Mouse (Mus musculus) hindbrain, embryonic 11.5 days (tissue): Measurements from ENCODE around the gene Cand1. TPM values are rescaled to one million over a fixed set of nuclear protein-coding genes. Genes with fewer than 3 reads are reported as not detected.

Source experiments
- ATAC-seq: fragments of 200-750 bp; cut with Nextera tagmentation; 2 replicates; pipeline ENCODE4 v1.8.0; 2017; ENCODE audit warnings: mild to moderate bottlenecking, moderate TSS enrichment, moderate library complexity; ENCODE audit not compliant: low FRiP score
- DNase-seq: peaks from one replicate; pipeline ENCODE4 v3.0.0-alpha.2; 2015; ENCODE audit warnings: low spot score
- H3K27ac ChIP-seq: fragments of 300-500 bp; sonication (generic); 2 replicates; pipeline ENCODE4 v1.5.1; 2014; ENCODE audit warnings: mild to moderate bottlenecking, low read depth, low read length
- H3K27me3 ChIP-seq: fragments of 300-500 bp; sonication (generic); 2 replicates; pipeline ENCODE4 v1.6.1; 2014; ENCODE audit warnings: mild to moderate bottlenecking, low read length, moderate library complexity, mixed read lengths; ENCODE audit not compliant: control insufficient read depth, insufficient read depth
- H3K36me3 ChIP-seq: fragments of 300-500 bp; sonication (generic); 2 replicates; pipeline ENCODE4 v1.6.1; 2014; ENCODE audit warnings: mild to moderate bottlenecking, low read length, moderate library complexity, mixed read lengths; ENCODE audit not compliant: control insufficient read depth, insufficient read depth
- H3K4me1 ChIP-seq: fragments of 300-500 bp; sonication (generic); replicated peaks from 2 replicates; pipeline ENCODE4 v1.6.1; 2014; ENCODE audit warnings: low read length, mixed read lengths; ENCODE audit not compliant: control insufficient read depth, insufficient read depth
- H3K4me2 ChIP-seq: fragments of 300-500 bp; sonication (generic); replicated peaks from 2 replicates; pipeline ENCODE4 v1.6.1; 2014; ENCODE audit warnings: mild to moderate bottlenecking, low read depth, low read length
- H3K4me3 ChIP-seq: fragments of 300-500 bp; sonication (generic); 2 replicates; pipeline ENCODE4 v1.5.1; 2014; ENCODE audit warnings: low read depth, low read length
- H3K9ac ChIP-seq: fragments of 300-500 bp; sonication (generic); 2 replicates; pipeline ENCODE4 v1.6.1; 2014; ENCODE audit warnings: low read depth, low read length
- H3K9me3 ChIP-seq: fragments of 300-500 bp; sonication (generic); 2 replicates; pipeline ENCODE4 v1.6.1; 2016; ENCODE audit warnings: low read length; ENCODE audit not compliant: control insufficient read depth
- WGBS: fragments of 180-500 bp; shearing (Covaris S2); extraction: QIAGEN DNeasy Blood & Tissue Kit; methylation state at CpG from one replicate; pipeline ENCODE4 v1.1.7; 2014; 5-methylcytosine and 5-hydroxymethylcytosine counted together
- polyA plus RNA-seq: library from polyadenylated mRNA; unstranded; fragments of >200 nt; fragmentation: Nextera tagmentation; extraction: Ambion mirVana; gene quantifications from 2 replicates; pipeline ENCODE4 v1.2.1, GENCODE M21; 2014

Gene Cand1
- polyA plus RNA-seq, 1 experiment from 2014 or later = 95.0 TPM

GRCm38 (mm10) chr10:119167858-119168257 lies 72.0 kb downstream of the Cand1 start:
- WGBS = 10% methylated on average over 3 of the region's 3 CpGs
- no peak for ATAC-seq
- no peak overlapping the region for H3K27ac ChIP-seq
- DNase-seq = no peak
- H3K4me2 ChIP-seq = no peak overlapping the region
- H3K9ac ChIP-seq = no peak overlapping the region
- no peaks in the 10 kb centered on the region for H3K4me1 ChIP-seq
- no peaks in the 10 kb centered on the region for H3K9me3 ChIP-seq
- H3K36me3 ChIP-seq = no peaks in the 10 kb centered on the region
- no peaks in the 10 kb centered on the region for H3K27me3 ChIP-seq
- no peak overlapping the region for H3K4me3 ChIP-seq

- Histone ChIP-seq H3K27me3 (no peaks in the 10 kb centered on the region), H3K27ac (no peak overlapping the region), H3K9me3 (no peaks in the 10 kb centered on the region), H3K4me1 (no peaks in the 10 kb centered on the region), H3K36me3 (no peaks in the 10 kb centered on the region), H3K4me3 (no peak overlapping the region), H3K9ac (no peak overlapping the region), H3K4me2 (no peak overlapping the region)
- DNase-seq = no peak
- no peak for ATAC-seq
- WGBS = 90% methylated on average over 10 of the region's 10 CpGs
These were observed 74.8 kb downstream of the Cand1 start for GRCm38 (mm10) chr10:119165051-119165450.

GRCm38 (mm10) chr10:119161820-119162382 lies 78.0 kb downstream of the Cand1 start:
- DNase-seq = peak; percentile 12
- no peak overlapping the region for H3K4me2 ChIP-seq

GRCm38 (mm10) chr10:119160161-119160560 lies 79.7 kb downstream of the Cand1 start:
- no peak overlapping the region for H3K4me3 ChIP-seq
- no peak for DNase-seq
- no peak overlapping the region for H3K9ac ChIP-seq
- no peaks in the 10 kb centered on the region for H3K27me3 ChIP-seq
- no peaks in the 10 kb centered on the region for H3K4me1 ChIP-seq
- H3K36me3 ChIP-seq = no peaks in the 10 kb centered on the region
- ATAC-seq = no peak
- no peak overlapping the region for H3K27ac ChIP-seq
- H3K4me2 ChIP-seq = no peak overlapping the region
- H3K9me3 ChIP-seq = no peaks in the 10 kb centered on the region
- 91% methylated on average over 6 of the region's 6 CpGs for WGBS

More at GRCm38 (mm10) chr10:119161820-119162382, 78.0 kb downstream of the Cand1 start:
- Histone ChIP-seq H3K36me3 (no peaks in the 10 kb centered on the region), H3K4me1 (no peaks in the 10 kb centered on the region), H3K9me3 (no peaks in the 10 kb centered on the region), H3K9ac (no peak overlapping the region), H3K4me3 (no peak overlapping the region), H3K27ac (no peak overlapping the region), H3K27me3 (no peaks in the 10 kb centered on the region)
- 54% methylated on average over 8 of the region's 8 CpGs for WGBS
- no peak for ATAC-seq

- H3K27ac ChIP-seq = no peak overlapping the region
- no peak for ATAC-seq
- no peak overlapping the region for H3K4me2 ChIP-seq
- H3K36me3 ChIP-seq = no peaks in the 10 kb centered on the region
- no peak for DNase-seq
- H3K9me3 ChIP-seq = no peaks in the 10 kb centered on the region
- H3K27me3 ChIP-seq = no peaks in the 10 kb centered on the region
- 72% methylated on average over 4 of the region's 4 CpGs for WGBS
- H3K9ac ChIP-seq = no peak overlapping the region
- no peak overlapping the region for H3K4me3 ChIP-seq
- no peaks in the 10 kb centered on the region for H3K4me1 ChIP-seq
These were observed 90.6 kb downstream of the Cand1 start for GRCm38 (mm10) chr10:119149261-119149660.

Other genes starting within 250 kb of the Cand1 start
- 11.8 and 12.1 TPM in 2 replicates for gene Grip1, start 213.8 kb upstream of the Cand1 start, polyA plus RNA-seq